8 mouse cellular contexts compared by ENCODE assay signal in genomic region chr17:87948965-87949584, GRCm38 (mm10). TPM values are rescaled to one million over a fixed set of nuclear protein-coding genes. Genes with fewer than 3 reads are reported as not detected.
DNase-seq lines count a peak whose midpoint lies in the region; ATAC-seq and TF ChIP-seq lines count a peak whose summit lies in the region.

No protein-coding gene starts in this region.

- DNase-seq in Patski (ENCODE audit: low read depth, low spot score): no peak
- peak; percentile 79 to 90 for DNase-seq in cerebellum, adult 2 months
- peak; percentile 76 for DNase-seq in forelimb bud, embryonic 11.5 days (ENCODE audit: low read depth, low spot score)
- DNase-seq in hindlimb bud, embryonic 11.5 days (ENCODE audit: extremely low spot score, low read depth, low spot score): peak; percentile 30
- peak; percentile 59 for DNase-seq in left cerebral cortex, adult 11 months (ENCODE audit: low spot score)
- peak; percentile 68 to 80 for DNase-seq in lung, postnatal 4 days
- peak; percentile 85 to 90 for DNase-seq in right cerebral cortex, adult 2 months (ENCODE audit: low spot score in 2 of 2)
- peak; percentile 77 for DNase-seq in urinary bladder, postnatal 14 days (ENCODE audit: low spot score)

- no peaks in the 10 kb centered on the region for H3K27me3 ChIP-seq in Patski
- no peaks in the 10 kb centered on the region for H3K27me3 ChIP-seq in cerebellum, adult 2 months (ENCODE audit: control insufficient read depth, insufficient read depth, low read length)

- H3K4me3 ChIP-seq in cerebellum, adult 2 months (replicated peaks; ENCODE audit: insufficient read depth, low read depth, low read length): no peak overlapping the region

- no peaks in the 10 kb centered on the region for H3K4me1 ChIP-seq in cerebellum, adult 2 months (ENCODE audit: control insufficient read depth, insufficient read depth, low read length)

- in situ Hi-C loops in Patski (cut with MboI; ENCODE audit: low pct_unique_long_range_greater_than_20kb): loop anchor here (5.0 kb wide), 2 partner anchors 67 to 257 kb away; no protein-coding TSS in a partner anchor

- H3K27ac ChIP-seq in cerebellum, adult 2 months (ENCODE audit: insufficient read depth, low read length): no peak overlapping the region

- TF ChIP-seq POLR2A in cerebellum, adult 2 months (IDR thresholded peaks at IDR 0.05; ENCODE audit: borderline replicate concordance, insufficient read depth, low read length): no peak

- peak; percentile 99 for TF ChIP-seq CTCF in Patski (IDR thresholded peaks at IDR 0.05)
- TF ChIP-seq CTCF in cerebellum, adult 2 months (IDR thresholded peaks at IDR 0.05; ENCODE audit: borderline replicate concordance, insufficient read depth, low read depth, low read length): peak; percentile 99

- CTCF ChIA-PET in Patski (lab: Charles Lee): interaction anchor here (0.6 to 2.0 kb wide), 5 partner anchors 78 to 265 kb away, joined by 3 to 17 read pairs (median 4); no protein-coding TSS in a partner anchor

- 39% methylated on average over 16 of the region's 16 CpGs for WGBS in cerebellum, adult 2 months

- POLR2A ChIA-PET in Patski (lab: Charles Lee): no interaction called here

- peak; percentile 84 for ATAC-seq in Patski

RNA-seq across cellular contexts. Expression of gene Msh6, which starts 25.8 kb away (rescaled TPM):
- 31.6 TPM for polyA plus RNA-seq in Patski (2021)
- 11.5 and 11.9 TPM in 2 replicates for polyA plus RNA-seq in cerebellum, adult 2 months (2012; rRNA removed)

RNA-seq across cellular contexts. Expression of gene Rpl36-ps4, which starts 28.3 kb away (rescaled TPM):
- polyA plus RNA-seq in Patski (2021): not detected
- not detected in 2 replicates for polyA plus RNA-seq in cerebellum, adult 2 months (2012; rRNA removed)
